Mouse (Mus musculus) heart, adult 2 months (tissue): Measurements from ENCODE around the gene Maml1. TPM values are rescaled to one million over a fixed set of nuclear protein-coding genes. Genes with fewer than 3 reads are reported as not detected.

Experiments used
- DNase-seq, 2 experiments: peaks; one replicate each; pipeline ENCODE4 v3.0.0; 2021
- H3K27ac ChIP-seq: fragments of 200-600 bp; 2 replicates; pipeline ENCODE4 v1.8.1; 2022
- H3K27me3 ChIP-seq: fragments of 200-500 bp; 2 replicates; pipeline ENCODE4 v1.6.1; 2012; ENCODE audit warnings: mild to moderate bottlenecking, low read length, inconsistent platforms, mixed read lengths; ENCODE audit not compliant: control insufficient read depth, insufficient read depth
- H3K36me3 ChIP-seq: fragments of 200-500 bp; 2 replicates; pipeline ENCODE4 v1.6.1; 2012; ENCODE audit warnings: low read length, inconsistent platforms; ENCODE audit not compliant: control insufficient read depth, insufficient read depth
- H3K4me1 ChIP-seq: fragments of 200-500 bp; 2 replicates; pipeline ENCODE4 v1.6.1; 2011; ENCODE audit warnings: low read length; ENCODE audit not compliant: control insufficient read depth, insufficient read depth
- H3K4me3 ChIP-seq: fragments of 200-600 bp; 2 replicates; pipeline ENCODE4 v1.8.1; 2022
- H3K79me2 ChIP-seq: fragments of 200-500 bp; replicated peaks from 2 replicates; pipeline ENCODE4 v1.6.1; 2012; ENCODE audit warnings: mild to moderate bottlenecking, inconsistent platforms, low read length, moderate library complexity, mixed read lengths; ENCODE audit not compliant: control insufficient read depth, insufficient read depth
- H3K9ac ChIP-seq: fragments of 200-500 bp; 2 replicates; pipeline ENCODE4 v1.6.1; 2012; ENCODE audit warnings: low read depth, mild to moderate bottlenecking, control low read depth, inconsistent platforms, low read length, mixed read lengths
- CTCF ChIP-seq: fragments of 200-600 bp; IDR thresholded peaks from 2 replicates; pipeline ENCODE4 v1.8.1; 2022; ENCODE audit warnings: antibody characterized with exemption, mild to moderate bottlenecking, moderate library complexity
- EP300 ChIP-seq: fragments of 200-500 bp; IDR thresholded peaks from 2 replicates; pipeline ENCODE4 v1.6.1; 2011; ENCODE audit warnings: low read depth, low read length, control low read depth; ENCODE audit not compliant: insufficient read depth
- POLR2A ChIP-seq: fragments of 200-500 bp; IDR thresholded peaks from 2 replicates; pipeline ENCODE4 v1.6.1; 2011; ENCODE audit warnings: mild to moderate bottlenecking, low read depth, low read length, control low read depth; ENCODE audit not compliant: insufficient read depth
- WGBS: fragments of 180-500 bp; shearing (Covaris S2); methylation state at CpG from one replicate; pipeline ENCODE4 v1.1.7; 2018; 5-methylcytosine and 5-hydroxymethylcytosine counted together
- intact Hi-C: fragments of 180-260 bp; cut with DNase I; formaldehyde crosslinking; loops from one replicate; pipeline ENCODE4 v1.15.1; 2025
- polyA plus RNA-seq: library from polyadenylated mRNA; depleted of rRNA; stranded (reverse); fragments of >200 nt; gene quantifications from 2 replicates; pipeline ENCODE4 v1.2.3, GENCODE M21; 2012
- total RNA-seq, 2 experiments: library from RNA; stranded (reverse); gene quantifications; 2 replicates each; pipeline ENCODE4 v1.2.3; 2021

Maml1 gene
- total and polyA plus RNA-seq, 3 experiments, result 6.6 to 10.7 (median 9.7) TPM

GRCm38 (mm10) chr11:50254010-50254580, 38.0 kb downstream of the Maml1 start:
- WGBS, result 47% methylated on average over 12 of the region's 12 CpGs

GRCm38 (mm10) chr11:50253393-50253792, 38.7 kb downstream of the Maml1 start:
- Histone ChIP-seq H3K4me1 (no peaks in the 10 kb centered on the region; the same call in 1 of the 2 replicates), H3K79me2 (no peaks in the 10 kb centered on the region), H3K9ac (no peak overlapping the region), H3K4me3 (no peak overlapping the region), H3K27ac (no peak overlapping the region), H3K27me3 (no peaks in the 10 kb centered on the region), H3K36me3 (no peaks in the 10 kb centered on the region)
- DNase-seq, result no peak
- intact Hi-C loops, result no loop called here
- TF ChIP-seq EP300 (no peak), CTCF (no peak), POLR2A (no peak)
- WGBS, result 60% methylated on average over 1 of the region's 1 CpGs

More at GRCm38 (mm10) chr11:50254010-50254580, 38.0 kb downstream of the Maml1 start:
- Histone ChIP-seq H3K9ac (no peak overlapping the region), H3K36me3 (no peaks in the 10 kb centered on the region), H3K27me3 (no peaks in the 10 kb centered on the region), H3K79me2 (no peaks in the 10 kb centered on the region), H3K27ac (no peak overlapping the region), H3K4me1 (no peaks in the 10 kb centered on the region; the same call in 1 of the 2 replicates), H3K4me3 (no peak overlapping the region)
- no peak for TF ChIP-seq POLR2A
- no peak for TF ChIP-seq EP300
- no peak for TF ChIP-seq CTCF
- intact Hi-C loops, result no loop called here
- DNase-seq, result no peak

GRCm38 (mm10) chr11:50252684-50253265, 39.3 kb downstream of the Maml1 start:
- H3K9ac ChIP-seq, result no peak overlapping the region
- H3K4me3 ChIP-seq, result no peak overlapping the region
- WGBS, result 75% methylated on average over 11 of the region's 11 CpGs
- TF ChIP-seq EP300, result no peak
- no peak for TF ChIP-seq POLR2A
- no peak for TF ChIP-seq CTCF
- H3K36me3 ChIP-seq, result no peaks in the 10 kb centered on the region
- H3K27ac ChIP-seq, result no peak overlapping the region
- H3K4me1 ChIP-seq, result no peaks in the 10 kb centered on the region; the same call in 1 of the 2 replicates
- H3K79me2 ChIP-seq, result no peaks in the 10 kb centered on the region
- intact Hi-C loops, result no loop called here
- no peaks in the 10 kb centered on the region for H3K27me3 ChIP-seq
- no peak for DNase-seq

GRCm38 (mm10) chr11:50252166-50252565, 39.9 kb downstream of the Maml1 start:
- no peaks in the 10 kb centered on the region for H3K27me3 ChIP-seq
- H3K9ac ChIP-seq, result no peak overlapping the region; the same call in 1 of the 2 replicates
- 62% methylated on average over 3 of the region's 3 CpGs for WGBS
- no peak for DNase-seq
- H3K4me3 ChIP-seq, result no peak overlapping the region
- H3K36me3 ChIP-seq, result no peaks in the 10 kb centered on the region
- H3K27ac ChIP-seq, result no peak overlapping the region; the same call in 1 of the 2 replicates
- H3K4me1 ChIP-seq, result no peaks in the 10 kb centered on the region; the same call in 1 of the 2 replicates
- intact Hi-C loops, result no loop called here
- no peaks in the 10 kb centered on the region for H3K79me2 ChIP-seq
- TF ChIP-seq EP300, result no peak
- TF ChIP-seq CTCF, result no peak
- no peak for TF ChIP-seq POLR2A

- TF ChIP-seq CTCF (no peak), EP300 (no peak), POLR2A (no peak)
Measured at GRCm38 (mm10) chr11:50248473-50249171, 43.5 kb downstream of the Maml1 start.

GRCm38 (mm10) chr11:50245269-50245668, 46.8 kb downstream of the Maml1 start:
- intact Hi-C loops, result no loop called here
- no peak overlapping the region for H3K9ac ChIP-seq
- H3K4me1 ChIP-seq, result no peaks in the 10 kb centered on the region; the same call in 1 of the 2 replicates
- 61% methylated on average over 5 of the region's 5 CpGs for WGBS
- H3K4me3 ChIP-seq, result no peak overlapping the region
- H3K79me2 ChIP-seq, result no peaks in the 10 kb centered on the region
- no peak overlapping the region; the same call in 1 of the 2 replicates for H3K27ac ChIP-seq
- no peak for TF ChIP-seq CTCF
- no peak for TF ChIP-seq EP300
- no peak for TF ChIP-seq POLR2A
- no peak for DNase-seq
- no peaks in the 10 kb centered on the region for H3K27me3 ChIP-seq
- no peaks in the 10 kb centered on the region for H3K36me3 ChIP-seq

More at GRCm38 (mm10) chr11:50248473-50249171, 43.5 kb downstream of the Maml1 start:
- H3K27me3 ChIP-seq, result no peaks in the 10 kb centered on the region
- WGBS, result 79% methylated on average over 7 of the region's 7 CpGs
- no peaks in the 10 kb centered on the region for H3K79me2 ChIP-seq
- H3K36me3 ChIP-seq, result no peaks in the 10 kb centered on the region
- H3K4me1 ChIP-seq, result no peaks in the 10 kb centered on the region
- no peak overlapping the region for H3K27ac ChIP-seq
- H3K9ac ChIP-seq, result no peak overlapping the region
- no peak for DNase-seq
- H3K4me3 ChIP-seq, result no peak overlapping the region
- intact Hi-C loops, result no loop called here
